Mouse (Mus musculus) adrenal gland, postnatal 25 days (tissue): ENCODE measurements around the gene Mfap5. TPM values are rescaled to one million over a fixed set of nuclear protein-coding genes. Genes with fewer than 3 reads are reported as not detected.
"Not testable (repeated sequence)": the region's sequence is repeated elsewhere in the genome, so short reads cannot be mapped to it uniquely, and the experiment has no call there.

Experiments
- DNase-seq: peaks from one replicate; pipeline ENCODE4 v3.0.0; 2021; ENCODE audit warnings: mixed read lengths
- total RNA-seq: library from RNA; stranded (reverse); gene quantifications from 2 replicates; pipeline ENCODE4 v1.2.3, GENCODE M21; 2021

Gene Mfap5
- total RNA-seq, 1 experiment from 2014 or later = 7.5 TPM

GRCm38 (mm10) chr6:122560427-122560826 lies 54.8 kb downstream of the Mfap5 start:
- DNase-seq = peak; percentile 67

DNA sequence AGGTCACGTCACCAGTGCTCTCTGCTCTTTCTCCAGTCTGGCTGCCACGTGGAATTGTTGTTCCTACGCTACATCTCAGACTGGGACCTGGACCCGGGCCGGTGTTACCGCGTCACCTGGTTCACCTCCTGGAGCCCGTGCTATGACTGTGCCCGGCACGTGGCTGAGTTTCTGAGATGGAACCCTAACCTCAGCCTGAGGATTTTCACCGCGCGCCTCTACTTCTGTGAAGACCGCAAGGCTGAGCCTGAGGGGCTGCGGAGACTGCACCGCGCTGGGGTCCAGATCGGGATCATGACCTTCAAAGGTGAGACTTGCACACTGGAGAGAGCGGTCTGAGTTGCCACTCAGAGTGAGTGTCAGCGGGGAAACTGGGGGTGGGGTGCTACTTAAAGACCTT lies 55.4 kb downstream of the Mfap5 start:
- DNase-seq = no peak

DNA sequence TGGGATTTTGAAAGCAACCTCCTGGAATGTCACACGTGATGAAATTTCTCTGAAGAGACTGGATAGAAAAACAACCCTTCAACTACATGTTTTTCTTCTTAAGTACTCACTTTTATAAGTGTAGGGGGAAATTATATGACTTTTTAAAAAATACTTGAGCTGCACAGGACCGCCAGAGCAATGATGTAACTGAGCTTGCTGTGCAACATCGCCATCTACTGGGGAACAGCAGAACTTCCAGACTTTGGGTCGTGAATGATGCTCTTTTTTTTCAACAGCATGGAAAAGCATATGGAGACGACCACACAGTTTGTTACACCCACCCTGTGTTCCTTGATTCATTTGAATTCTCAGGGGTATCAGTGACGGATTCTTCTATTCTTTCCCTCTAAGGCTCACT lies 56.8 kb downstream of the Mfap5 start:
- DNase-seq = peak; percentile 27

GRCm38 (mm10) chr6:122565070-122565784 lies 59.6 kb downstream of the Mfap5 start:
- no peak for DNase-seq

DNA sequence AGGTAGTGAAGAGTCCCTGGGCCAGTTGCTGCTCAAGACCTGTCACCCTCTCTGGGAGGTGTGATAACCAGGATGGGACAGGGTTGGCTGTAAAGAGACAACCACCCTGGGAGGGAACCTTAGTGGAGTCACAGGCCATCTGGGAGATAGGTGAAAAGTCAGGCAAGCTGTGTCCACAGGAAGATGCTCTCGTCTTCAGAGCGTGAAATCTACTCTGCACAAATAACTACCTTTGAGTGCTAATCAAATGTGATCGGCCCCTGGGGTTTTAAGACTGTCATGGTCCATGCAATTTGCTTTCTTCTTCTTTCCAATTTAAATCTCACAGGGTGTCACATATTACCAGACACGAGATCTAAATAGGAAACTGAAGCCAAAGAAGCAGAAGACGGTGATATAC lies 63.5 kb downstream of the Mfap5 start:
- DNase-seq = no peak

GRCm38 (mm10) chr6:122569762-122570161 lies 64.1 kb downstream of the Mfap5 start:
- no peak for DNase-seq

GRCm38 (mm10) chr6:122570695-122571616 lies 65.3 kb downstream of the Mfap5 start:
- DNase-seq = no peak

DNA sequence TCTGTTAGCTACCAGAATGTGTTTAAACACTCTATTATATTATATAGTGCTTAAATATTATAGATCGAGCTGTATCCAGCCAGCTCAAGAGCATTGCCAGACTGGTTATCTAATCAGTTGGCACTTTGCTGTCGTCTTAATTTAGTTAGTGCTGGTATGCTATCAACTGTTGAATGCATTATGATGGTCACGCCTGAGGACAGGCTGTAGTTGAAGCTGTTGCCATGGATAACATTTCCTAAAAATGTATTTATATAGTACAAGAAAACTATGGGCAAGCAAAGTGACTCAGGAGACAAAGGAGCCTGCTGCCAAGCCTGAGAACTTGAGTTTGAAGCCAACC lies 65.9 kb downstream of the Mfap5 start:
- DNase-seq = no peak

DNA sequence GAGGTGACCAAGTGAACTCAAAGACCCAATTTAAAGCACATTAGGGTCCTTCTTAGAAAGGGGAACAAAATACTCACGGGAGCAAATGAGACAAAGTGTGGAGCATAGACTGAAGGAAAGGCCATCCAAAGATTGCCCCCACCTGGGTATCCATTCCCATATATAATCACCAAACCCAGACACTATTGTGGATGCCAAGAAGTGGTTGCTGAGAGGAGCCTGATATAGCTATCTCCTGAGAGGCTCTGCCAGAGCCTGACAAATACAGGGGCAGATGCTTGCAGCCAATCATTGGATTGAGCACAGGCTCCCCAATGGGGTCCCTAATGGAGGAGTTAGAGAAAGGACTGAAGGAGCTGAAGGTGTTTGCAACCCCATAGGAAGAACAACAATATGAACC lies 69.4 kb downstream of the Mfap5 start:
- not testable (repeated sequence) for DNase-seq

DNA sequence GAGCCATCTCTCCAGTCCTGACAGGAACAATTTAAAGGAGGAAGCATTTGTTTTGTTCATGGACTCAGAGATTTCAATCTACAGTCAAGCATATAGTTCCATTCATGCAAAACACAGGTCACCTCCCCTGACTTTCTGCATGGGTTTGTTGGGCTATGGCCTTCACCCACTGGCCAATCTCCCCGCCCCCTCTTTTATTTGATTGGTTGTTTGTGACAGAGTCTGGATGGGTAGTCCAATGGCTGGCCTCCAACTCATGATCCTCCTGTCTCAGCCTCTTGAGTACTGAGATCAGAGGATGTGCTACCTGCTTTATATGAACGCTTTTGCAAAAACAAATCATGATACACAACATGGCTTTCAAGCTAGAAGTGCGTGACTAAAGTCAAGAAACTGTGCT lies 71.4 kb downstream of the Mfap5 start:
- no peak for DNase-seq

Other genes starting within 250 kb of the Mfap5 start
- gene Klrg1, start 223.0 kb upstream of the Mfap5 start, total RNA-seq = not detected in 2 replicates
- 159 and 168 TPM in 2 replicates for gene M6pr, start 197.1 kb upstream of the Mfap5 start, total RNA-seq
- gene Phc1, start 165.3 kb upstream of the Mfap5 start, total RNA-seq = 17.9 and 29.8 TPM in 2 replicates
- 0.52 TPM in 1 of 2 replicates, not detected in the other for gene Rimklb, start 7.1 kb upstream of the Mfap5 start, total RNA-seq
- not detected in 2 replicates for gene Aicda, start 48.0 kb downstream of the Mfap5 start, total RNA-seq
- gene Apobec1, start 96.6 kb downstream of the Mfap5 start, total RNA-seq = 6.1 and 8.7 TPM in 2 replicates
- gene Gdf3, start 104.2 kb downstream of the Mfap5 start, total RNA-seq = not detected in 2 replicates
- gene Dppa3, start 120.6 kb downstream of the Mfap5 start, total RNA-seq = not detected in 2 replicates
- gene Nanog, start 201.6 kb downstream of the Mfap5 start, total RNA-seq = not detected in 2 replicates